Mouse (Mus musculus) brown adipose tissue, adult 24 weeks (tissue): Measurements from ENCODE around the gene Sycn. TPM values are rescaled to one million over a fixed set of nuclear protein-coding genes. Genes with fewer than 3 reads are reported as not detected.

ENCODE experiments used
- H3K27ac ChIP-seq: fragments of 200-500 bp; replicated peaks from 2 replicates; pipeline ENCODE4 v1.5.1; 2012; ENCODE audit warnings: low read depth, mild to moderate bottlenecking, low read length
- H3K4me1 ChIP-seq: fragments of 200-500 bp; 2 replicates; pipeline ENCODE4 v1.6.1; 2012; ENCODE audit warnings: low read length, mixed read lengths; ENCODE audit not compliant: control insufficient read depth, insufficient read depth, insufficient read length
- H3K4me3 ChIP-seq: fragments of 200-500 bp; 2 replicates; pipeline ENCODE4 v1.5.1; 2012; ENCODE audit warnings: low read depth, mild to moderate bottlenecking, low read length, moderate library complexity; ENCODE audit not compliant: insufficient read depth
- polyA plus RNA-seq: library from polyadenylated mRNA; stranded (reverse); fragments of >200 nt; gene quantifications from 2 replicates; pipeline ENCODE4 v1.2.4, GENCODE M21; 2012; ENCODE audit not compliant: missing spikeins, insufficient read depth, insufficient read length

Gene Sycn
- polyA plus RNA-seq, 1 experiment: not detected

DNA sequence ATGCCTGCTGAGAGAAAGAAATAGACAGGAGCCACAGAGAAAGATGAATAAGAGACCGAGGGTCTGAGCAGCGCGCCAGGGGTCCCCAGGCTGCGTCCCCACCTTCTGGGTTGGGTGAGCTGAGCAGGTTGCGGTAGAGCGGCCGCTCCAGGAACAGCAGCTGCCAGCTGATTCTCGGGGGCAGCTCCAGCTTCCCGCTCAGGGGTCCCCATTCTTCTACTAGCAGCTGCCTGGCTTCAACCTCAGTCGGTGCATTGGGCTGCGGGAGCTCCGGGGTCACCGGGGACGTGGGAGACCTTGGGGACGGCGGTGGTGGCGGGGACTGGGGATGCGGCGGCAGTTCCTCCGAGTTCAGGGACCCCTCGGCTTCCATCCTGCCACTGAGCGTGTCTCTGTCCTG lies 6.0 kb downstream of the Sycn start:
- H3K27ac ChIP-seq: no peak overlapping the region
- no peaks in the 10 kb centered on the region for H3K4me1 ChIP-seq
- H3K4me3 ChIP-seq: no peak overlapping the region

DNA sequence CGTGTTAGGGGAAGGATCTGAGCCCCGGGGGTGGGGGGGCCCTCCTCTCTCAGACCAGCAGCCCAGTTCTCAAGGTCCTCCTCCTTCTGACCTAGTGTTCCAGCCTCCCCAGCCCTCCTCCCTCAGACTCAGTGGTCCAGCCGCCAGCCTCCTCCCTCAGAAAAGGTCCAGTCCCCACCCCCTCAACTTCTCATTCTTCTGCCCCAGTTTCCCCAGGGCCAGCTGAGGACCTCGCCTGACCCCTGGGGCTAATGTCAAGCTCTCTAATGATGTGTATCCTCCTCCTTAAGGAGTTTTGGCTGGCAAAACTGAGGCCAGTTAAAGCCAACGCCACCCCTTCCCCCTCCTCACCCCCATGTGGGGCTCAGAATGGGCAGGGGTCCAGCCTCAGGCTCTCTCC lies 6.5 kb downstream of the Sycn start, which contains the start of gene Nccrp1:
TSS of gene Nccrp1 (minus strand) at position 101 of the 400 bp plus-strand sequence.
- no peak within 1 kb of the TSS for H3K27ac ChIP-seq
- H3K4me3 ChIP-seq: no peak within 1 kb of the TSS

DNA sequence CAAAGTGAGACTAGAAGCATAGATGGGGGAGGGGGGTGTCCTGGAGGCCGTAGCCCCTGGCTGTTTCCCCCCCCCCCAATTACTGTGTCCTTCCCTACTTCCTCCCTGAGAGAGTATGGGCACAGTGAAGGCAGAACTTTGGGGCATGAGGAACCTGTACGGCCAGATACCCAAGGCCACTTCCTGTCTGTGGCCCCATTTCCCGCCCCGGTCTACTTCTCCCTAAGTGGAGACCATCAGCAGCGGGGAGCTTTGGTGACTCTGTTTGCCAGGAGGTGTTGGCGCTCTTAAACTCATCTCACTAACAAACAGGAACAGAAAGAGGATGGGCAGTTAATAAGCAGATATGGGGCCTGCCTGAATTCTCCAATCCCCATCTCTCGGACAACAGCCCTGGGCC lies 6.9 kb downstream of the Sycn start:
- no peak overlapping the region for H3K4me3 ChIP-seq
- H3K27ac ChIP-seq: no peak overlapping the region
- no peaks in the 10 kb centered on the region for H3K4me1 ChIP-seq

More for the DNA sequence above, 6.5 kb downstream of the Sycn start, which contains the start of gene Nccrp1:
- H3K4me1 ChIP-seq: no peaks in the 10 kb centered on the region

DNA sequence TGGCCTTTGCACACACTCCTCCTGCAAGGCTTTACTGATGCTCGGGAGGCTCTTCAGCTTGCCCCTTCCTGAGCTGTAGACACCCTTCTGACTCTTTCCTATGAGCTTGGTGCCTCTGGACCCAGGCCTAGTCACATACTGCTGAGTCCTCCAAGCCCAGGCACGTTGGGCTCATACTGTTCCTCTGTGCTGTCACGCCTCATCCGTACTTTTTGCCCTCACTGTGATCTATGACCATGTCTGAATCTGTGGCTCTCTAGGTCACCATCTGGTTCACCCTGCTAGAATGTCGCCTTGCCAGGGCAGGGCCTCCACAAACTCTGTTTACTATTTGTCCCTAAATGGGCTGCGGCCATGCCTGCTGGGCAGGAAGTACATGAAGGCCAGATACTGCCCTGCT lies 12.4 kb downstream of the Sycn start:
- Histone ChIP-seq H3K4me1 (no peaks in the 10 kb centered on the region), H3K27ac (no peak overlapping the region), H3K4me3 (no peak overlapping the region)

DNA sequence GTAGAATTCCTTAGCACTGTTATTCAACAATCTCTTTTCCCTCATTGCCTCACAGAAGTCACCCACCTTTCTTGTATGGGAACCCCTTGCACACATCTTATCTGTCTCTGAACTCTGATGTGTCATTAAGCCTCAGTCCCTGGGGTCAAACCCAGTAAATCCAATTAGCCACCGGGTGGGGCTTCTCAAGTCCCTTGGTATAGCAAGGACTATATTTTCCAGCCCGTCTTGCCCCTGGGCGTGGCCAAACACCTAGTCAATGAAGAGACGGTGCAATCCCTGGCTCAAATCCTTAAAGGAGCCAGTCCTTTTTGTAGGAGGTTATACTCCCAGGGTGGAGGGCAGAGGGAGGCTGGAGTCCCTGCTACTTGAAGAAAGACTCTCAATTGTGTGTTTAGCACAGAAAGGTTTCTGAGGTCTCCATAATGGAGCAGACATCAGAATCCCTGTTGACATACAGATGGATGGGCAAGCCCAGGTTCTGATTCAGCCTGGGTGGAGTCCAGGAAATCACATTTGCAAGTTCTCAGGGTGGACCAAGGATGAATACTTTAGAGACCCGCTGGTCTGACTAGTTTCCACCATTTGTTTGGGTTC lies 15.4 kb downstream of the Sycn start:
- Histone ChIP-seq H3K27ac (no peak overlapping the region), H3K4me3 (no peak overlapping the region), H3K4me1 (no peaks in the 10 kb centered on the region)

DNA sequence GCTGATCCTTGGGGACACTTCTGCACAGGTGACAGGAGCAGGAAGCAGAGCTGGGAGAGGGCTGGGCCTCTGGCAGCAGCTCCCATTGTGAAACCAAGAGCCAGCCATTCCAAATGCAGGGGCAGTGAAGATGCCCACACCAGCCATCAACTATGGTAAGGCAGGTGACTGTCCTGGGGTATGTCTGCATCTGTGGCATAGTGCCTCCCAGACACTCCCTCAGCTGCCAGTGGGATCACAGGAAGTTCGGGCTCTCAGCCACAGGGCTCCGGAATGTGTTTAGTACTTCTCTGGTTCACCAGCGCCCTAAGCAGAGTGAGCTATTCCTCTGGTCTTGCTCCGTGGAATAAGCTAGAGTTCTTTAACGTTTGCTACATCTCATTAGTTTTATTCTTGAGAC lies 16.4 kb downstream of the Sycn start:
- Histone ChIP-seq H3K27ac (no peak overlapping the region), H3K4me1 (no peaks in the 10 kb centered on the region), H3K4me3 (no peak overlapping the region)

DNA sequence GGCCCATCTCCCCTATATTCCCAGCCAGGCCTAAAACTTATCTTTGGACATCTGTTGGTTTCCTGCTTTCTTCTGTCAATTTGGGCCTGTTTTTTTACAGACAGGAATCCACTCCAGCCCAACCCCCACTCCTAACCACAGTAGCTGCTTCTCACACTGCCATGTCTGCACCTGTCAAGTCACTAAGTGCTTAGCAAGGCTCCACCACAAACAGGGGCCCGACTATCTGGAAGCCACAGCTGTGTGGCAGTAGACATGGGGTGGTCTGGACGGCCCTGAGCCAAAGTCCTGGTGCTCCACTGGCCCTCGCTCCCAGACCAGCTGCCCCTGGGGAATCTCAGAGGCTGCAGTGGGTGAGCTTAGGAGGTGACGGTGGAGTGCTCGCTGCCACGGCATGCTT lies 17.0 kb downstream of the Sycn start:
- Histone ChIP-seq H3K4me3 (no peak overlapping the region), H3K27ac (no peak overlapping the region), H3K4me1 (no peaks in the 10 kb centered on the region)

DNA sequence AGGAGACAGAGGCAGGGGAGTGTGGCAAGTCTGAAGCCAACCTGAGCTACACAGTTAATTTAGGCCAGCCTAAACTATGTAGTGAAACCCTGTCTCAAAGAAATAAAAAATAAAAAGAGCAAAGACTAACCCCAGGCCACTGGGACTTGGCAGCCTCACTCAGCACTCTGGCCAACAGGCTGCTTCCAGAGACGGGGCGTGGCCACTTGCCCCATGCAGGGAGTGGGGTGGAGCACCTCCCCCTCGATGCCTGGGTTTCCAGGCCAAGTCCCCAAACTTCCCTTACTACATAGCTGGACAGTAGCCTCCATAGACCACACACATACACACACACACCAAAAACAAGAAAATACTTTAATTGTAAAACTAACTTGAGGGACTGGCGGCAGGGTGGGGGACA lies 17.8 kb downstream of the Sycn start:
- no peaks in the 10 kb centered on the region for H3K4me1 ChIP-seq
- H3K4me3 ChIP-seq: no peak overlapping the region
- no peak overlapping the region for H3K27ac ChIP-seq

DNA sequence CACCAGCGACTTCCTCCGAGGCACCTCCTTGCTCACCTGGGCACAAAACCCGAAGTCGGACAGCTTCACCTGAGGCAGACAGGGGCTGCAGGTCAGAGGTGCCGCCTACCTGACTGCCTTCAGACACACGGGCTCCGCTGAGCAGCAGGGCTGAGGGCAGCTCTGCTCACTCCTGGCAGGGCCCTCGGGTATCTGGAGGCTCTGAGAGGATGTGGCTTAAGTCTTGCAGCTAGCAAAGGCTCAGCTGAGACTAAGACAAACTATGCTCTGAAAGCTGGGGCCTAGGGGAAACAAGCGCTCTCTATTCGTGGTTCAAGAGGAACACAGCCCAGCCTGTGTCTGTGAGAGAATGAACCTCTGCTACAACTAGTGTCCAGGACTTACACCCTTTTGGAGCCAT lies 20.2 kb downstream of the Sycn start:
- no peak overlapping the region for H3K4me3 ChIP-seq
- no peaks in the 10 kb centered on the region for H3K4me1 ChIP-seq
- H3K27ac ChIP-seq: no peak overlapping the region

DNA sequence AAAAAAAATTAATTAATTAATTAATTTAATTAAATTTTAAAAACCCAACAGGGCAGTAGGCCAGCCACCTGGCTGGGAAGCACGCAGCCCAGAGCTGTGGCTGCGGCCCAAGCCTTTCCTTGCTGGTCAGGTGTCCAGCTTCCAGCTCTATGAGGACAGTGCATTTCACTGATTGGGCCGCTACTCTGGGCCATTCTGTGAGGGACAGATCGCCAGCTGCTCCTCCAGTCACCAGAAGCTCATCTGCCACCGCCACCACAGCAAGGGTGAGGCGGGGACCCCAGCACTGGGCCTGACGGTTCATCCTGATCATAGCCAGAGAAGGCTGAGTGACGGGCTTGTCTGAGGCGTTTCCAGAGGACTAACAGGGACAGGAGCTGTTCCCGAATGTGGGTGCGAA lies 21.3 kb downstream of the Sycn start:
- H3K27ac ChIP-seq: no peak overlapping the region
- no peak overlapping the region for H3K4me3 ChIP-seq
- no peaks in the 10 kb centered on the region for H3K4me1 ChIP-seq

DNA sequence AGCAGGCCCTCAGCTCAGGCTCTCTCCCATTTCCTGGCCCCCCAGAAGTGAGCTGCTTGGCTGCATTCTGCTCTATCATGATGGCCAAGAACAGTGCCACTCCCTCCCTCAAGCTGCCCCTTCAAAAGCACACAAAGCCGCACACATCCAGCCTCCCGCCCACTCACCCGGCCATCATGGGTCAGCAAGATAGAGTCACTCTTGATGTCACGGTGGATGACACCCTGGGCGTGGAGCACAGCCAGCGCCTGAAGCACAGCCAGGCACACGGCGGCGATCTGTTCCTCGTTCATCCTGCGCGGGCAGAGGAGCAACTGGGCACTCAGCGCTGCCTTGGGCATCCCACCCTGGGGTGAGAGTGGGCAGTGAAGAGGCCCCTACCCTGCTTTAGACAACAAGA lies 21.7 kb downstream of the Sycn start:
- H3K4me3 ChIP-seq: no peak overlapping the region
- no peaks in the 10 kb centered on the region for H3K4me1 ChIP-seq
- no peak overlapping the region for H3K27ac ChIP-seq

DNA sequence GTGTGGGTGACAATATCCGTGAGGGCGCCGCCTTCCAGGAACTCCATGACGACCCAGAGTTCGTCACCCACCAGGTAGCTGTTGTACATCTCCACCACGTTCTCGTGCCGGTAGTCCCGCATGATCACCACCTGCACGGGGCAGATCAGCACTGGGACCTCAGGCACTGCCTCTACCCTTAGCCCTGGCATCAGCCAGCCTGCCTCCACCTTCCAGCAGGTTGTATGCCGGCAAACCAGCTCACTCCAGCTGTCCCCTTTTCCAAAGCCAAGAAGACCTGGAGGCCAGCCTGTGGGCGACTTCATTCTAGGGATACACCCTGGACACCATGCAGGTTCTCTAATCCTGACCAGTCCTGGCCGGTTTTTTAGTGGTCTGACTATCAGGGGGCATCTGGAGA lies 22.3 kb downstream of the Sycn start:
- H3K4me1 ChIP-seq: no peaks in the 10 kb centered on the region
- no peak overlapping the region for H3K4me3 ChIP-seq
- H3K27ac ChIP-seq: no peak overlapping the region

DNA sequence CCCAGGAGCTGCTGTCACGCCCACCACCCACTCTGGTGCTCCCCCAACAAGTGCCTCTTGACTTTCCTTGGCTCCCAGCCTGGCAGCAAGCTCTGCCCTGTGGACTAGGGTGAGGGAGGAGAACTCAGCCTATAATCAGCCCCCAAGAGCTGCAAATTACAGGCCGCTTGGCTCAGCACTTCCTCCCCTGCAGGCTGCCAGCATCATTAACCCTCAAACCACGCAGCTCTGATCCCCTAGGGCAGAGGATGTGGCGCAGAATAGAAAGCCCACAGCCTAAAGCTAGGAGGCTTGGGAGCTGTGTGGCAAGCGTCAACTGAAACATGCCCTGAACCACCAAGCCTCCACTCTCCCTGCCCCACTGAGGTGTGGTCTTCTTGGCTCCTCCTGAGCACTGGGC lies 24.7 kb downstream of the Sycn start:
- Histone ChIP-seq H3K27ac (no peak overlapping the region), H3K4me1 (no peaks in the 10 kb centered on the region; the same call in 1 of the 2 replicates), H3K4me3 (no peak overlapping the region)

DNA sequence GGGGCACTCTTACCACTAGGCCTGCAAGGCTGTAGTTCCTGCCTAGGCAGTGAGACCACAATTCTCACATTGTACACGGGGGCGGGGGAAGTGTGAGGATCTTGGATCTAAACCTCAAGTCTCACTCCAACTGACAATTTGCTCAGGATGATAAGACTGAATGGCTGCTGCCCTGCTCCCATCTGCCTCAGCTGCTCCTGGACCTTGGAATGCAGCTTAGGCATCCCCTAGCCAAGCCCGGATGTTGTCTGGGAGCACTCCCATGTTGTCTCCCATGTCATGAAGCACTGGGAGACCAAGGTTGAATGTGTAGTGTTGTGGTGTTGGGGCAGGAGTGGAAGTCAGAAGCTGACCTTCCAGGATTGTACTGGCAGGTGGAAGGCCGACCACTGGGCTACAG lies 26.9 kb downstream of the Sycn start:
- Histone ChIP-seq H3K27ac (no peak overlapping the region), H3K4me1 (no peaks in the 10 kb centered on the region; the same call in 1 of the 2 replicates), H3K4me3 (no peak overlapping the region)

DNA sequence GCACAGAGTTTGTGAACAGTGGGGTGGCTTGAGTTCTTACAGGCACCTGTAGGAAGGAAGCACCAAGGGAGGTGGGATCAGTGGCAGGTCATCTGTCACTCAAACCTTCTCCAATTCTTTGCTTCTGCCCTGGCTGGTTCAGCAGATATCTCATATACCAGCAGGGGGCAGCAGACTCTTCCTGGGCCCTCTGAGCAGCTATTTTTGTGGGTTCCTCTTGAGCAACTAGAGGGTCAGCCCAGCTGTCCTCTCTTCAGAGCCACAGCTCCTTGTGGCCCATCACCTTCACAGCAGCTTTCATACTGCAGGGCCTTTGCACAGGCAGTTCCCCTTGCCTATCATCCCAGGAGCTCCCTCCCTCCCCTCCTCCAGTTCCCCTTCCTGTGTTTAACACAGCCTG lies 27.6 kb downstream of the Sycn start:
- Histone ChIP-seq H3K27ac (no peak overlapping the region), H3K4me1 (no peaks in the 10 kb centered on the region; the same call in 1 of the 2 replicates), H3K4me3 (no peak overlapping the region)

DNA sequence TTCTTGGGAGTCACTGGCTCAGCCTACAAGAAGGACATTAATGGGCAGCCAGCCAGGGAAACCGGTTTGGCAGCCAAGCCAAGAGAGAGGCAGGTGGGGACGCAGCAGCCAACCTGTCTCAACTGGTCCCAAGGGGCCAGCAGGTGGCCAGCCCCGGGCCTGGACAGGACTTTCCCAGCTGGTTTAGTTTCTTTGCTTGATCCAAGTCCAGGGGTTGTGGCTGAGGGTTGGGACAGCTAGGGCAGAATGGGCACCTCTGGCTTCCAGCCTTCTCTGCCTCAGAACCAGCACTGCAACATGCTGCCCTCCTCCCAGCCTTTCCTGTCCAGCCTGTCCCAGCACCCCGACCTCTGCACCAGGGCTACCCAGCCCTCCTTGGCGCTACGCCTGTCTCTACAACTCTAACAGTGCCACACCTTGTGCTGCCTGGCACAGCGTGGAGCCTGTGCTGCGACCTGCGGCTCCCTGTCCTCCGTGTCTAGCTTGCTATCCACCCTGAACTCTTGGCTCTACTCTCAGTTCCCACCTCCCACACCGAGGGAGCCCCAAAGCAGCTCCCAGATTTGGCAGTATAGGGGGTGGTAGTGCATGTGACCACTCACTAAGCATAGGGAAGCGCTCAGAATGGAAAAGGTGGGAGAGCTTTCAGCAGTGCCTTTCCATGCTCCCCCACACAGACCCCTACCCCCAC lies 29.8 kb downstream of the Sycn start:
- no peak overlapping the region for H3K27ac ChIP-seq
- no peaks in the 10 kb centered on the region; the same call in 1 of the 2 replicates for H3K4me1 ChIP-seq
- no peak overlapping the region for H3K4me3 ChIP-seq
